Mouse (Mus musculus) MEL (cell line): ENCODE data around the gene Sorcs2.

Experiments
- CHD2 ChIP-seq: IDR thresholded peaks from 2 replicates; pipeline ENCODE4 v1.6.1; 2011; ENCODE audit warnings: low read length, improper control_type of control experiment
- CTCF ChIP-seq, 3 experiments: IDR thresholded peaks in 2 of 3; conservative IDR thresholded peaks in 1 of 3; 2 replicates each; pipeline ENCODE4 v1.5.1; 2011 to 2012; ENCODE audit warnings: low read length in 3 of 3, low read depth in 2 of 3, mild to moderate bottlenecking in 2 of 3, improper control_type of control experiment in 1 of 3, inconsistent platforms in 1 of 3, mixed read lengths in 1 of 3, moderate library complexity in 1 of 3; ENCODE audit not compliant: control insufficient read depth in 1 of 3, insufficient read depth in 1 of 3, poor library complexity in 1 of 3, severe bottlenecking in 1 of 3
- EP300 ChIP-seq, 2 experiments: IDR thresholded peaks; 2 replicates each; pipeline ENCODE4 v1.6.1; 2011; ENCODE audit warnings: improper control_type of control experiment in 2 of 2, low read length in 2 of 2, low read depth in 1 of 2, mild to moderate bottlenecking in 1 of 2
- ETS1 ChIP-seq: IDR thresholded peaks from 2 replicates; pipeline ENCODE4 v1.6.1; 2012; ENCODE audit warnings: low read depth, mild to moderate bottlenecking, inconsistent platforms, low read length, improper control_type of control experiment, moderate library complexity
- GATA1 ChIP-seq: IDR thresholded peaks from 2 replicates; pipeline ENCODE4 v1.6.1; 2011; ENCODE audit warnings: low read depth, low read length, improper control_type of control experiment
- MXI1 ChIP-seq: IDR thresholded peaks from 2 replicates; pipeline ENCODE4 v1.6.1; 2011; ENCODE audit warnings: mild to moderate bottlenecking, low read depth, low read length, improper control_type of control experiment
- POLR2A ChIP-seq, 2 experiments: IDR thresholded peaks; 2 replicates each; pipeline ENCODE4 v1.6.1; 2011 to 2012; ENCODE audit warnings: low read length in 2 of 2, mild to moderate bottlenecking in 2 of 2, control low read depth in 1 of 2, improper control_type of control experiment in 1 of 2, low read depth in 1 of 2, moderate library complexity in 1 of 2; ENCODE audit not compliant: control insufficient read depth in 1 of 2, insufficient read depth in 1 of 2, poor library complexity in 1 of 2
- POLR2AphosphoS2 ChIP-seq: IDR thresholded peaks from 2 replicates; pipeline ENCODE4 v1.6.1; 2011; ENCODE audit warnings: low read length, improper control_type of control experiment
- SMC3 ChIP-seq: IDR thresholded peaks from 2 replicates; pipeline ENCODE4 v1.6.1; 2011; ENCODE audit warnings: low read depth, low read length, improper control_type of control experiment
- TAL1 ChIP-seq: IDR thresholded peaks from 2 replicates; pipeline ENCODE4 v1.6.1; 2012; ENCODE audit warnings: mild to moderate bottlenecking, inconsistent platforms, low read length, moderate library complexity, mixed read lengths
- ZKSCAN1 ChIP-seq: IDR thresholded peaks from 2 replicates; pipeline ENCODE4 v1.6.1; 2012; ENCODE audit warnings: low read depth, mild to moderate bottlenecking, inconsistent platforms, low read length, improper control_type of control experiment, moderate library complexity

GRCm38 (mm10) chr5:36228405-36229370 is 169.3 kb downstream of the Sorcs2 start:
- TF ChIP-seq CTCF (IDR thresholded peaks at IDR 0.05 in 2 of 3, conservative IDR thresholded peaks at IDR 0.05 in 1 of 3; ENCODE audit: control insufficient read depth in 1 of 3, insufficient read depth in 1 of 3, low read depth in 2 of 3, low read length in 3 of 3, poor library complexity in 1 of 3, severe bottlenecking in 1 of 3) (no peak), GATA1 (no peak), ZKSCAN1 (no peak), POLR2AphosphoS2 (no peak), SMC3 (no peak), EP300 (IDR thresholded peaks at IDR 0.05; ENCODE audit: low read depth in 1 of 2, low read length in 2 of 2) (no peak), TAL1 (no peak), MXI1 (no peak), CHD2 (no peak), ETS1 (no peak), POLR2A (IDR thresholded peaks at IDR 0.05; ENCODE audit: control insufficient read depth in 1 of 2, insufficient read depth in 1 of 2, low read depth in 1 of 2, low read length in 2 of 2, poor library complexity in 1 of 2) (no peak)
